ENCODE assay signal across 24 mouse cellular contexts in the genomic region with DNA sequence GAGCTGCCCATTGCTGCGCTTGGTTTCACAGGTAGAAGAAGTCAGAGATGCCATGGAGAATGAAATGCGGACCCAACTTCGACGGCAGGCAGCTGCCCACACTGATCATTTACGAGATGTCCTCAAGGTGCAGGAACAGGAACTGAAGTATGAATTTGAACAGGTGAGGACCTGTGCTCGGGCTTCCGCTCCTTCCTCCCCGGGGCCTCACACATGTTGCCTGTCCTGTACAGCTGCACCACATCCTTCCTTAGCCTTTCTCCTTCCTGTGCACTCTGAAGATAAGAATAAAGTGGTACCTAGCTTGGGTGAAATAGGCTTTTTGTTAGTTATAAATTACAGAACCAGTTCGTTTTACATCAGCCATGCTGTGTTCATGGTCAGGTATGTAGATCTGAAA. TPM values are rescaled to one million over a fixed set of nuclear protein-coding genes. Genes with fewer than 3 reads are reported as not detected.
A peak's percentile ranks its signal among the peaks of the same experiment; 100 is the strongest.
DNase-seq lines count a peak whose midpoint lies in the region; ATAC-seq and TF ChIP-seq lines count a peak whose summit lies in the region.
"Had no signal": no experiment of that assay in that cellular context is flagged by ENCODE, and none has a peak within 500 bp of the region (broad histone marks: within the 10 kb centered on the region; RNA-seq: fewer than 3 reads in every experiment).

No protein-coding gene starts in this region.

- H3K36me3 ChIP-seq in thymus, adult 2 months (ENCODE audit: control insufficient read depth, insufficient read depth, low read length): peaks cover 52% of the 10 kb centered on the region

- peak; percentile 80 for ATAC-seq in inflammation-experienced regulatory T-cells, adult 6 months
- ATAC-seq: forebrain, postnatal 0 days; hindbrain, embryonic 16.5 days; intestine, postnatal 0 days had no signal

- H3K27ac ChIP-seq in thymus, adult 2 months (ENCODE audit: control insufficient read depth, insufficient read depth, low read length): peak overlapping the region; percentile 62; the same call in 1 of the 2 replicates
- H3K27ac ChIP-seq: heart, embryonic 13.5 days; hindbrain, embryonic 10.5 days; limb, embryonic 12.5 days; lung, embryonic 15.5 days had no signal

- no peaks in the 10 kb centered on the region for H3K27me3 ChIP-seq in thymus, adult 2 months (ENCODE audit: control insufficient read depth, insufficient read depth, low read length)
- H3K27me3 ChIP-seq: heart, embryonic 13.5 days; limb, embryonic 12.5 days; lung, embryonic 15.5 days had no signal

- peak; percentile 7 for DNase-seq in thymus, adult 2 months
- DNase-seq in thymus, adult 18-20 months: no peak
- peak; percentile 59 for DNase-seq in thymus, postnatal 14 days
- no peak for DNase-seq in natural killer cell, adult 2 months (ENCODE audit: low spot score in 2 of 2)
- DNase-seq in gastrocnemius, postnatal 14 days: no peak
- no peak for DNase-seq in adrenal gland, postnatal 36 days
- DNase-seq: adrenal gland, postnatal 10 days; cerebellum, adult 11 months; cerebellum, postnatal 10 days; forebrain, postnatal 0 days; heart, postnatal 10 days; kidney, adult 9 months; kidney, postnatal 14 days; lung, postnatal 36 days; midbrain, embryonic 14.5 days; spleen, adult 18-20 months had no signal

- no peak for TF ChIP-seq CTCF in thymus, adult 2 months (IDR thresholded peaks at IDR 0.05; ENCODE audit: borderline replicate concordance, control insufficient read depth, extremely low read depth, insufficient read depth, low read length, poor library complexity)

- H3K4me3 ChIP-seq in thymus, adult 2 months (ENCODE audit: control insufficient read depth, insufficient read depth, low read length): no peak overlapping the region
- H3K4me3 ChIP-seq: erythroblast, embryonic 14.5 days; heart, embryonic 13.5 days; hindbrain, embryonic 10.5 days; limb, embryonic 12.5 days; lung, embryonic 15.5 days had no signal

- WGBS in thymus, adult 2 months: 48% methylated on average over 9 of the region's 9 CpGs

- TF ChIP-seq POLR2A in thymus, adult 2 months (IDR thresholded peaks at IDR 0.05; ENCODE audit: control insufficient read depth, extremely low read depth, insufficient read depth, low read length, poor library complexity): no peak

- intact Hi-C loops in gastrocnemius, postnatal 14 days (cut with DNase I; ENCODE audit: low total_unique reads): no loop called here

- peaks cover 3% of the 10 kb centered on the region; the same call in 1 of the 2 replicates for H3K4me1 ChIP-seq in thymus, adult 2 months (replicated peaks; ENCODE audit: control insufficient read depth, insufficient read depth, low read length)
- H3K4me1 ChIP-seq: heart, embryonic 13.5 days; hindbrain, embryonic 10.5 days; limb, embryonic 12.5 days; lung, embryonic 15.5 days had no signal

RNA-seq across cellular contexts. Expression of gene Ptcd3, which starts 37.2 kb away (rescaled TPM):
- 18.2 and 23.0 TPM in 2 replicates for polyA plus RNA-seq in thymus, adult 2 months (2012; rRNA removed)
- 10 to 100 TPM; 61.1 to 98.6 (median 94.1) TPM for polyA plus RNA-seq in inflammation-experienced regulatory T-cells, adult 6 months (2017; shearing (Covaris generic))
- 10 to 100 TPM; 70.4 to 78.1 TPM for total RNA-seq in gastrocnemius, postnatal 14 days (2021)
- 10 to 100 TPM; 91.6 to 98.1 TPM for total RNA-seq in adrenal gland, postnatal 36 days (2021)

RNA-seq across cellular contexts. Expression of gene Polr1a, which starts 37.5 kb away (rescaled TPM):
- polyA plus RNA-seq in thymus, adult 2 months (2012; rRNA removed): 17.3 TPM in 2 replicates
- 10 to 100 TPM; 13.8 to 27.4 (median 21.5) TPM for polyA plus RNA-seq in inflammation-experienced regulatory T-cells, adult 6 months (2017; shearing (Covaris generic))
- 10 to 100 TPM; 31.3 to 35.4 TPM for total RNA-seq in gastrocnemius, postnatal 14 days (2021)
- 10 to 100 TPM; 71.2 to 75.2 TPM for total RNA-seq in adrenal gland, postnatal 36 days (2021)

RNA-seq across cellular contexts. Expression of gene Immt, which starts 40.3 kb away (rescaled TPM):
- polyA plus RNA-seq in thymus, adult 2 months (2012; rRNA removed): 47.7 and 52.3 TPM in 2 replicates
- 100 to 1,000 TPM; 107 to 131 (median 127) TPM for polyA plus RNA-seq in inflammation-experienced regulatory T-cells, adult 6 months (2017; shearing (Covaris generic))
- 100 to 1,000 TPM; 245 to 287 TPM for total RNA-seq in gastrocnemius, postnatal 14 days (2021)
- 100 to 1,000 TPM; 286 to 364 TPM for total RNA-seq in adrenal gland, postnatal 36 days (2021)

RNA-seq across cellular contexts. Expression of gene Mrpl35, which starts 44.6 kb away (rescaled TPM):
- 9.2 and 10.9 TPM in 2 replicates for polyA plus RNA-seq in thymus, adult 2 months (2012; rRNA removed)
- 10 to 100 TPM; 61.2 to 73.9 (median 67.8) TPM for polyA plus RNA-seq in inflammation-experienced regulatory T-cells, adult 6 months (2017; shearing (Covaris generic))
- 10 to 100 TPM; 31.7 to 32.0 TPM for total RNA-seq in gastrocnemius, postnatal 14 days (2021)
- total RNA-seq in adrenal gland, postnatal 36 days (2021): 10 to 100 TPM; 42.4 to 43.1 TPM

Comparison
In these comparisons a context has a peak if more than half of its experiments do, and no peak if none do; other contexts are left out.
1. DNase-seq: peak in thymus, adult 2 months (single experiment) and thymus, postnatal 14 days (single experiment); none in thymus, adult 18-20 months (0 of 2), natural killer cell, adult 2 months (0 of 2), gastrocnemius, postnatal 14 days (single experiment) and adrenal gland, postnatal 36 days (0 of 2).